Mouse (Mus musculus) midbrain, embryonic 10.5 days (tissue): ENCODE results near the gene Plscr3. TPM values are rescaled to one million over a fixed set of nuclear protein-coding genes. Genes with fewer than 3 reads are reported as not detected.
A peak's percentile ranks its signal among the peaks of the same experiment; 100 is the strongest.

Experiments
- DNase-seq: peaks from one replicate; pipeline ENCODE4 v3.0.0-alpha.2; 2017; ENCODE audit warnings: low spot score
- H3K27ac ChIP-seq: fragments of 300-500 bp; sonication (generic); replicated peaks from 2 replicates; pipeline ENCODE4 v1.5.1; 2016; ENCODE audit warnings: mild to moderate bottlenecking
- H3K27me3 ChIP-seq: fragments of 300-500 bp; sonication (generic); 2 replicates; pipeline ENCODE4 v1.6.1; 2016; ENCODE audit warnings: low read depth, mild to moderate bottlenecking; ENCODE audit not compliant: poor library complexity, severe bottlenecking
- H3K36me3 ChIP-seq: fragments of 300-500 bp; sonication (generic); 2 replicates; pipeline ENCODE4 v1.6.1; 2016; ENCODE audit warnings: mild to moderate bottlenecking, moderate library complexity
- H3K4me1 ChIP-seq: fragments of 300-500 bp; sonication (generic); 2 replicates; pipeline ENCODE4 v1.6.1; 2016
- H3K4me3 ChIP-seq: fragments of 300-500 bp; sonication (generic); 2 replicates; pipeline ENCODE4 v1.5.1; 2016; ENCODE audit warnings: mild to moderate bottlenecking, moderate library complexity
- H3K9me3 ChIP-seq: fragments of 300-500 bp; sonication (generic); replicated peaks from 2 replicates; pipeline ENCODE4 v1.6.1; 2016; ENCODE audit warnings: mild to moderate bottlenecking
- WGBS: fragments of 180-500 bp; shearing (Covaris S2); methylation state at CpG from one replicate; pipeline ENCODE4 v1.1.7; 2016; 5-methylcytosine and 5-hydroxymethylcytosine counted together
- polyA plus RNA-seq: library from polyadenylated mRNA; unstranded; fragments of >200 nt; fragmentation: Nextera tagmentation; extraction: Ambion mirVana; gene quantifications from 2 replicates; pipeline ENCODE4 v1.2.1, GENCODE M21; 2016

The Plscr3 gene
- polyA plus RNA-seq, 1 experiment from 2014 or later: 70.4 TPM

DNA sequence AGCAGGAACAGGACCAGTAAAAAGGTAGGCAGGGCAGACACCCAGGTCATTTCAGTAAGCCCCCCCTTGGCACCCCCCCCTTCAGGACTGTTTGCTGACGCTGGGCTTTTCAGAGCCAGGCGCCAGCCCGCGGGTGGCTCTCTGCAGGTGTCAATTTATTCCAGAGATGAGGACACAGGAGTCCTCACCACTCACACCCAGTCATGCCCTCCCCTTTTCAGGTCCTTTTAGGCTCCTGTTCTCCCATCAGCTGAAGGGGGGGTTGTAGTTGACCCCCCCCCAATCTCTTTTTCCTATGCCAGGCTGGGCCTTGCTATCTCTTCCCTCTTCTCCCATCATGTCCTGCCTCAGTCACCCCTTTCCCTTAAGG is 10.2 kb upstream of the Plscr3 start:
- Histone ChIP-seq H3K27ac (peak overlapping the region; percentile 93), H3K4me1 (peaks cover 73% of the 10 kb centered on the region), H3K27me3 (peaks cover 44% of the 10 kb centered on the region), H3K36me3 (peaks cover 30% of the 10 kb centered on the region), H3K9me3 (no peaks in the 10 kb centered on the region), H3K4me3 (peak overlapping the region; percentile 86)
- DNase-seq: peak; percentile 46
- 0% methylated on average over 4 of the region's 4 CpGs for WGBS

- H3K27ac ChIP-seq: peak overlapping the region; percentile 93
- DNase-seq: peak; percentile 59
- peaks cover 65% of the 10 kb centered on the region for H3K4me1 ChIP-seq
- H3K9me3 ChIP-seq: no peaks in the 10 kb centered on the region
- peaks cover 21% of the 10 kb centered on the region for H3K36me3 ChIP-seq
- H3K27me3 ChIP-seq: peaks cover 44% of the 10 kb centered on the region
- H3K4me3 ChIP-seq: peak overlapping the region; percentile 86
- WGBS: 1% methylated on average over 52 of the region's 52 CpGs
Observed at GRCm38 (mm10) chr11:69836703-69837576, 9.2 kb upstream of the Plscr3 start.

DNA sequence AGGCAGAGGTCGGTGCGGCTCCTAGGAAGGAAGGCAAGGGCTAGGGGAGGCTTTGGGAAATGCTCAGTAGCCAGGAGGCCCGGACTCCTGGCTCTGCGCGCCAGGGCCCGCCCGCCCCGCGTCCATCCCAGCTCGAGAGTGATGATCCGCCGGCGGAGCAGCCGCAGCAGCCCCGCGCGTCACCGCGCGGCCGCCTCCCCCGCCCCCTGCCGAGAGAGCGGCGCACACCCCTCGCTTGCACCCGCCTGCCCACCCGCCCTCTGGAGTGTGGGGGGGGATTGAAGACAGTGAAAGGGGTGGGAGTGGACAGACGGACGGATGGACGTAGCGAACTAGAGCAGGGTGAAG is 8.6 kb upstream of the Plscr3 start, which contains the start of gene Nlgn2:
Gene Nlgn2, minus strand, starts transcription at position 181 of the 348 bp plus-strand sequence.
- Histone ChIP-seq H3K4me1 (peaks cover 60% of the 10 kb centered on the region), H3K27me3 (peaks cover 40% of the 10 kb centered on the region), H3K36me3 (peaks cover 14% of the 10 kb centered on the region), H3K27ac (peak within 1 kb of the TSS; percentile 93), H3K4me3 (peak within 1 kb of the TSS; percentile 86), H3K9me3 (no peaks in the 10 kb centered on the region)
- WGBS: under 1% methylated on average over 32 of the region's 32 CpGs
- no peak for DNase-seq

DNA sequence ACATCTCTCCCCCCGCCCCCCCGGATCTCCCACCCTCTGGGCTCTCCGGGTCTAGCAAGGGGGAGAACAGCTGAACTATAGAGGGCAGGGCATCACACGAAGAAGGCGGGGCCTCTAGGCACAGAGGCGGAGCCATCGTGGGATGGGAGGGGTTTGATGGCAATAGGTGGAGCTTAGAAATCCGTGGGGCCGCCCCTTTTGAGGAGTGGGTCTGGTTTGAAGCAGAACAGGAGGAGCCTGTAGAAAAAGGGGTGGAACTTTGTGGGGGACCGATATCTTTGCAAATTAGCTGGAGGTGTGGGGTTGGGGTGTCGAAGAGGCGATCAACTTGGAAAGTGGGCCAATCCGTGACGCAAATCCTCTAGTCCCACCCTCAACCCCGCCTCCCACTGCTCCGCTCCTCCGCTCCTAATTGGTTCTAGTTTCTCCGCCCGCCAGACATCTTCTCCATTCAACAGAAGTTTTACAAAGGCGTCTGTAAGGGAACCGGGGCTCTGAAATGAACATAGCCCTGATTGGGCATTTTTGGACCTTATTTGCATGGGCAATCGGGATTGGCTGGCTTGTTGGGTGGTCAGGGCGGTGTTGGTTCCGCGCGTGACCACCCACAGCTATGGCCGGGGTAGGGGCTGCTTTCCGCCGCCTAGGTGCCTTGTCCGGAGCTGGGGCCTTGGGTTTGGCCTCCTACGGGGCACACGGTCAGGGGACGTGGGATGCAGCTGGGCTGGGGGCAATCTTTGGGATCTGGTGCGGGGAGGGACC is 8.0 kb upstream of the Plscr3 start, which contains the start of gene Tmem256:
Gene Tmem256, plus strand, starts transcription at position 563 of the 762 bp plus-strand sequence.
- Histone ChIP-seq H3K9me3 (no peaks in the 10 kb centered on the region), H3K27ac (peak within 1 kb of the TSS; percentile 93), H3K4me1 (peaks cover 60% of the 10 kb centered on the region), H3K4me3 (peak within 1 kb of the TSS; percentile 86), H3K36me3 (peaks cover 9% of the 10 kb centered on the region), H3K27me3 (peaks cover 35% of the 10 kb centered on the region)
- DNase-seq: peak; percentile 97
- under 1% methylated on average over 34 of the region's 34 CpGs for WGBS

- WGBS: 5% methylated on average over 7 of the region's 7 CpGs
Observed at GRCm38 (mm10) chr11:69838714-69839104, 7.5 kb upstream of the Plscr3 start.

GRCm38 (mm10) chr11:69846738-69847688 is 837 bp downstream of the Plscr3 start:
- H3K4me3 ChIP-seq: peak overlapping the region; percentile 79
- no peak for DNase-seq

More at GRCm38 (mm10) chr11:69838714-69839104, 7.5 kb upstream of the Plscr3 start:
- H3K9me3 ChIP-seq: no peaks in the 10 kb centered on the region
- H3K4me1 ChIP-seq: peaks cover 57% of the 10 kb centered on the region
- H3K27ac ChIP-seq: peak overlapping the region; percentile 93
- H3K4me3 ChIP-seq: peak overlapping the region; percentile 86
- peaks cover 29% of the 10 kb centered on the region for H3K27me3 ChIP-seq
- no peak for DNase-seq
- peaks cover 3% of the 10 kb centered on the region for H3K36me3 ChIP-seq

GRCm38 (mm10) chr11:69848021-69848420 is 1.8 kb downstream of the Plscr3 start:
- peak overlapping the region; percentile 79 for H3K4me3 ChIP-seq
- no peaks in the 10 kb centered on the region for H3K9me3 ChIP-seq
- H3K36me3 ChIP-seq: peaks cover 50% of the 10 kb centered on the region
- DNase-seq: no peak
- WGBS: 92% methylated on average over 6 of the region's 6 CpGs
- H3K27me3 ChIP-seq: no peaks in the 10 kb centered on the region
- peaks cover 44% of the 10 kb centered on the region for H3K4me1 ChIP-seq
- H3K27ac ChIP-seq: peak overlapping the region; percentile 98

More at GRCm38 (mm10) chr11:69846738-69847688, 837 bp downstream of the Plscr3 start:
- H3K4me1 ChIP-seq: peaks cover 42% of the 10 kb centered on the region
- H3K27me3 ChIP-seq: no peaks in the 10 kb centered on the region
- 13% methylated on average over 37 of the region's 37 CpGs for whole genome bisulfite sequencing
- peaks cover 45% of the 10 kb centered on the region for H3K36me3 ChIP-seq
- H3K9me3 ChIP-seq: no peaks in the 10 kb centered on the region
- peak overlapping the region; percentile 98 for H3K27ac ChIP-seq

- Histone ChIP-seq H3K4me1 (peaks cover 48% of the 10 kb centered on the region), H3K9me3 (no peaks in the 10 kb centered on the region), H3K27me3 (no peaks in the 10 kb centered on the region), H3K27ac (no peak overlapping the region), H3K36me3 (peaks cover 50% of the 10 kb centered on the region), H3K4me3 (no peak overlapping the region)
- no peak for DNase-seq
- 91% methylated on average over 9 of the region's 9 CpGs for WGBS
Observed at GRCm38 (mm10) chr11:69849128-69849527, 3.0 kb downstream of the Plscr3 start.

GRCm38 (mm10) chr11:69849884-69850283 is 3.7 kb downstream of the Plscr3 start:
- Histone ChIP-seq H3K4me3 (no peak overlapping the region), H3K9me3 (no peaks in the 10 kb centered on the region), H3K4me1 (peaks cover 51% of the 10 kb centered on the region), H3K36me3 (peaks cover 50% of the 10 kb centered on the region), H3K27me3 (no peaks in the 10 kb centered on the region), H3K27ac (no peak overlapping the region)
- WGBS: 96% methylated on average over 15 of the region's 15 CpGs
- no peak for DNase-seq

GRCm38 (mm10) chr11:69850754-69851153 is 4.6 kb downstream of the Plscr3 start:
- no peaks in the 10 kb centered on the region for H3K9me3 ChIP-seq
- no peak overlapping the region for H3K4me3 ChIP-seq
- peaks cover 3% of the 10 kb centered on the region; the same call in 1 of the 2 replicates for H3K27me3 ChIP-seq
- peaks cover 50% of the 10 kb centered on the region for H3K36me3 ChIP-seq
- no peak for DNase-seq
- H3K4me1 ChIP-seq: peaks cover 52% of the 10 kb centered on the region
- WGBS: 85% methylated on average over 8 of the region's 8 CpGs
- no peak overlapping the region for H3K27ac ChIP-seq

DNA sequence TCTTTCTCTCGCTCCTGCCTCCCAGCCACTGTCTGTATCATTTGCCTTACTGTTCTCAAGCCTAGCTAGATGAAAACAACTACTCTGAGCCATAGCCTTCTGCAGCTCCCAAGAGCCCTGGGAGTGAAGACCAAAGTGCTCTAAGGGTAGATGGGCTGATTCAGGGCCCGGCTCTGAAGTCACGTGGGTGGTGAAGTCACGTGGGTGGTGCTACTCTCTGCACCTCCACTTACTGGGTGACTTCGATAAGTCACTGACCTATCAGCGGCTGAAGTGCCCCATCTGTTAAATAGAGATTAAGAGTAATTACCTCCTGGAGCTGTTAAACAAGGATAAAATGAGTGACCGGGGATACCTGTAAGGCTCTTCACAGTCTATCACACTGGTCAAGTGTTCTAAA is 7.8 kb downstream of the Plscr3 start:
- H3K36me3 ChIP-seq: peaks cover 35% of the 10 kb centered on the region
- H3K9me3 ChIP-seq: no peaks in the 10 kb centered on the region
- WGBS: 80% methylated on average over 7 of the region's 7 CpGs
- H3K27ac ChIP-seq: peak overlapping the region; percentile 14; the same call in 1 of the 2 replicates
- no peak overlapping the region for H3K4me3 ChIP-seq
- peaks cover 31% of the 10 kb centered on the region for H3K27me3 ChIP-seq
- DNase-seq: no peak
- H3K4me1 ChIP-seq: peaks cover 33% of the 10 kb centered on the region

DNA sequence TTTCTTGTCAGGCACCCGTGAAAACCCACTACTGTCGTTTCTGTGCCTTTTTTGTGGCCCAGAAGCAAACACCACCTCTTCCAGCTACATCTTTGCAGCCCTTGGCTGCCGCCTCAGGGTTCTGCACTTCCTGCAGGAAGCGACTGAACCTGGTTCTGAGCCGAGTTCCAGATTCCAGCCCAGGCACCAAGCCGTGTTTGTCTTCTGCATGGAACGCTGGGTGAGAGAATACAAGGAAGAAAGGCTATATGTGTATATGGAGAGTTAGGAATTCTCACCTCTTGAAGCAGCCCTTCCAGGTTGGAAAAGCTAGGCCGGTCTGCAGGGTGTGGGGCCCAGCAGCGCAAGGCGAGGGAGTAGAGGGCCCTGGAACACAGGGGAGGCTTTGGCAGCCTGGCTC is 8.5 kb downstream of the Plscr3 start:
- no peak for DNase-seq
- H3K4me1 ChIP-seq: peaks cover 30% of the 10 kb centered on the region
- peaks cover 38% of the 10 kb centered on the region for H3K27me3 ChIP-seq
- H3K27ac ChIP-seq: 0 out of 2 replicates have a peak overlapping the region, but pooled peaks have one; percentile 33
- H3K36me3 ChIP-seq: peaks cover 28% of the 10 kb centered on the region
- H3K4me3 ChIP-seq: no peak overlapping the region
- H3K9me3 ChIP-seq: no peaks in the 10 kb centered on the region
- WGBS: 89% methylated on average over 10 of the region's 10 CpGs
